Mouse (Mus musculus) thymus, postnatal 4 days (tissue): Measurements from ENCODE around the gene Magi2.

ENCODE experiments used
- DNase-seq: peaks from one replicate; pipeline ENCODE4 v3.0.0; 2021

The Magi2 gene

DNA sequence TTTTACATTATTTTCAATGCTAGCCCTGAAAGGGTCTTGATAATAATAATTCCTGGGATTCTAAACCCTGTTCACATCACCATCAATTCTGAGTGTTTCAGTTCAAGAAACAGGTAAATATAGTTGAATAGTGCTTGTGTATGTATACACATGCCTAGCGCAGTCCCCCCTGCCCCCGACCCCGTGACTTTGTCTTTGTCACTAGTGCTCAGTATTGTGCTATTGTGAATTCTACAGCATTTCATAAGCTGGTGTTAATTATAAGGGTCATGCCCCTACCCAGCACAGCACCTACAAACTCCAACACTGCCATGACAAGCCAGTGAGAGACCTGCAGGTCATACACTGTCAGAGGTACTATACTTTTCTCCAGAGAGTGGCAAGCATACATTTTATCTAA, 520.8 kb downstream of the Magi2 start:
- no peak for DNase-seq

DNA sequence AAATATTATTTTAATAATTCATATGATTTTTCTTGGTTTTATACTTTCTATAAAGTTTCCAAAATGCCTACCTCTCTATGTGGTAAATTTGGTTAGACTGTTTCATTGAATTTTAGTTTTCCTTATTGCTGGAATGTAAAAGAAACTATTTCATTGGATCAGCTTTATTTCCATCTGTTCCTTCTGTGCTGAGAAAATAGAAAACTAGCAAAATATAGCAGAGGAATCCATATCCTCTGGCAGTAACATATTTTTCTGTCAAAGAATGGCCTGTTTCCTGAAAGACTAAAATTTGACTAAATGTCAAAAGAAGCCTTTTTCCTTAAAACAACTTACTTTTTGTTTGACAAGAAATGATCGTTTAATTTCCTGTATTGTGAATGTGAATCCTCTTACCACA, 552.4 kb downstream of the Magi2 start:
- DNase-seq: no peak

DNA sequence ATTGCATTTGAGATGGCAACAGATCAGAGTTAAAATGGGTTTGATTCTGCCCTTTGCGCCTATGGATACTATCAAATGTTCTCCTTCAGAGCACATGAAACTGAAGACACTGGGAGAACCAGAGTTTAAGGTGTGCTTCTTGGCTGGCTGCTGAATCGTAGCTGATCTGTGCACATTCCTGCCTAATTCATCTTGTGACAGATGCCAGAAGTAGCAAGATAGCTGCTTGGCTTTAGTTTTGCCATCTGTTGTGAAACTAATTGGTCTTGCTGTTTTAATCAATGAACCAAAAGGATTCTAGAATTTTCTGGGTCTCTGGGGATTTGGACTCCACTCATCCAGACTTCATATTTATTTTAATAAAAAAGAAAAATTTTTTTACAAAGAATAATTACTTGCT, 553.2 kb downstream of the Magi2 start:
- DNase-seq: no peak

DNA sequence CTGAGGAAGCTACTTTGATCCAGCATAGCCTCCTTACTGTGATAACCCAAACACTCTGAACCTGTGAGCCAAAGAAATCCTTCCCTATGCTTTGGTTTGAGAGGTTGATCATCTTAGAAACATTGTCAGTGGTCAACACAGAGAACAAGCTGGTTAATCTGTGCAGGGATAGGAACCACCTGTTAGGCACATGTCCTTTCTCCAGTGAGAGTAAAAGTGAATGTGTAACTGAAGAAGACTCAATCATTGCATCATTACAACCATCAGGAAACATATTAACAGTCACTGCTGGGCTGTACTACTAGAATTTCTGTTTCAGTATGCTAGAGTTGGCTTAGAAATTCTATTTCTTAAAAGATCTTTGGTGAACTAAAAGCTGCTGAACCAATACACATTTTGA, 558.5 kb downstream of the Magi2 start:
- no peak for DNase-seq

DNA sequence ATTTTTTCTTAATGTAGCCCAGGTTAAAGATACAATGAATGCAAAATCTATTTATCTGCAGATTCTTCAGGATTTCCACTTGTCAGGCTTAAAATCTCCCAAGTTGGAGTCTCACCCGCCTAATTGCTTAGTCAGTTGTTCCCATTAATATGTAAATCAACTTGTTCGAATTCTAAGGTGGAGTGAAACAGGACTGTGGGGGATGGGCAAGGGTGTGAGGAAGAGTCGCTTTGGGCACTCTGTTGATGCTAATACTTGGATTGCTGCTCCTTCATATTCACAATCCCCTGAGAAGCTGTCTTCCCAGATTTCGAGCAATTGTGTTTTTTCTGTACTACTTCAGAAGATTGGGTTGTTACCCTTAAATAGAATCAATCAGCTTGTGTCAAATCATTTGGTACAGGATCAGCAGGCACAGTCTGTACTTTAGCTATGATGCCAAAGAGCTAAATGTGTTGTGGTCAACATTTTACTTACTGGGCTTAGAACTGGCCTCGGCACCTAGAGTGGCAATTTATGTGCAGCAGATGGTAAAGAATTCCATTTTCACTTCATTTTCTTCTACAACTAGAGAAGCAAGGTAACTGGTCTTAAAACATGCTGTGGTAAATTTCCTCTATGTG, 560.8 kb downstream of the Magi2 start:
- DNase-seq: no peak

DNA sequence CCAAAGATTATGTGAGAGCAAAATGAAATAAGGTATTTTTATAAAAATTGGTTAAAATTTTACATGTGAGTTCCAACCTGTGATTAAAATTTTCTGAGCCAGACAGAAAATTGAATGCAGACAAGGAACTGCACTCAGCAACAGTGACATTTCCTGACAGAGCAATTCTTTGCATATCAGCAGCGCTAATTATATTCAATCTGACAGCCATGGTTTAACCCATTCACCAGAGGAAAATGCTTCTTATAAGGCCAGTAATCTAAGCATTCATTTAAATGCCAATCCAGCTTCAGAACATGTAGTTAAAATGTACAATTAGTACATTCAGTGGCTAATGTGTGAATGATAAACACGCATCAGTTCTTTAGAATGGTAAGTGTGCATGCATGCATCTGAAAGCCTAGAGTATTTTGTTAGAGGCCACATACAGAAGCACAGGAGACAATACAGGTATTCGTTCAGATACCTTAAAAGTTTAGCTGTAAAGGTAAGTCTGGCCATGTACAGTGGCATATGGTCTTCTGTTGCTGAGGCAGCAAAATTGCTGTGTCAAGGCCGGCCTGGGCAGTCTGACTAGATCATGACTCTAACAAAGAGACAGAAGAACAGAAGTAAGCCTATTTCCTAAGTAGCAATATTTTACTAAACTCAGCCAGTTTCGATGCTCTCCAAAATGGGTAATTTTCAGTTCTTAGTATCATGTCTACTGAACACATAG, 576.4 kb downstream of the Magi2 start:
- DNase-seq: no peak

DNA sequence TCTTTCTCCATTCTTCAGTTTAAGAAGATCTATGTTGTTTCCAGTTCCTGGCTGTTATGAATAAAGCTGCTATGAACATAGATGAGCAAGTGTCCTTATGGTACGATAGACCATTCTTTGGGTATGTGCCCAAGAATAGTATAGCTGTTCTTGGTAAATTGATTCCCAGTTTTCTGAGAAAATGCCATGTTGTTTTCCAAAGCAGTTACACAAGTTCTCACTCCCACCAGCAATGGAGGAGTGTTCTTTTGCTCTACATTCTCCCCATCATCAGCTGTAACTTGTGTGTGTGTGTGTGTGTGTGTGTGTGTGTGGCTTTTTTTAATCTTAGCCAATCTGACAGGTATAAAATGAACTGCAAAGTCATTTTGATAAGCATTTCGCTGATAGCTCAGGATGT, 595.7 kb downstream of the Magi2 start:
- no peak for DNase-seq

DNA sequence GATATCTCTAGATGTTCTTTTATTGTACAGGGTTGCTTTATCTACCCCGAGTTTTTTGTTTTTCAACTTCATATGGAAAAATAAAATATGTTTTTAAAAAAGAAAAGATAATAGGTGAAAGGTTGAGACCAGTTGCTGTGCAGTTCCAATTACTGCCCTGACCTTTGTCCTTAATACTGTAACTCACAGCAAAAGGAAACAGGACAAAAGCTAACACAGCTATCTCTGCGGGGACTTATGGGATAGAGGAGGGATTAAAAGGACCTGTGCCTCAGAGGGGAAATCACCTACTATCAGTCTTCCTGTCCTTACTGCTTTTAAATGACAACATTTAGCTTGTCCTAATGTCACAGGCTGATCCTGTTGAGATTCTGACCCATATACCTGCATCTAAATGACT, 599.1 kb downstream of the Magi2 start:
- DNase-seq: no peak

DNA sequence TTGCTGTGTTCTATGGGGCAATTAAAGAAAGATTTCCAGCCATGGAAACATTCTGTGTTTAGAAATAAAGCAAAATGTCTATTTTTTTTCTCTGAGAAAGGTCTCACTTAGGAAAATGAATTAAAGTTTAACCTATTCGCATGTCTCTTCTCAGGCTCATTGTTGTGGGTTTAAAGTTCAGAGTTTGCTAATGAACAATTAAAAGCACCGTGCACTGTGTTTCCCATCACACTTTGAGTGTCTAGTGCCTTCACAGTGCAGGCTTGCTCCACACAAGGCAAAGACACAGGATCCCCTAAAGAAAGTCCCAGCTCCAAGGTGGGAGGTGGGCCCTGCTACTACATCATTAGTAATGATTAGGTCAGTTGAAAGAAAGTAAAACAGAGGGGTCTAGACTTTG, 602.5 kb downstream of the Magi2 start:
- no peak for DNase-seq

DNA sequence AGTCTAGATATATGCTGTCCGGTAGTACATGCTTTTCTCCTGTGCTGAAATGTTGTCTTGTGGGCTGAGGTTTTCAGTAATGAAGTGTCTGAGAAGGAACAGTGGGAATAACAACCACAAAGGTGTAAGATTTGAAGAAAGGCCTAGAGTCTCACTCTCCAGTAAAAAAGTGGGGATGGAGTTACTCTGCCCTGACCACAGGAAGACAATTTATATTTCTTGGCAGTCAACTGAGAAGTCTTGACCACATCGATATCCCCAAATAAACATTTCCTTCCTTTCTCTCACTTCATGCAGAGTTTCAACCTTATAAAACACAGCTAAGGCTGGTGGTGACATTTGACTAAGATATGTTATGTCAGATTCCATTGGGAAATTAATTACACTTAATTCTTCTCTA, 636.0 kb downstream of the Magi2 start:
- DNase-seq: no peak

DNA sequence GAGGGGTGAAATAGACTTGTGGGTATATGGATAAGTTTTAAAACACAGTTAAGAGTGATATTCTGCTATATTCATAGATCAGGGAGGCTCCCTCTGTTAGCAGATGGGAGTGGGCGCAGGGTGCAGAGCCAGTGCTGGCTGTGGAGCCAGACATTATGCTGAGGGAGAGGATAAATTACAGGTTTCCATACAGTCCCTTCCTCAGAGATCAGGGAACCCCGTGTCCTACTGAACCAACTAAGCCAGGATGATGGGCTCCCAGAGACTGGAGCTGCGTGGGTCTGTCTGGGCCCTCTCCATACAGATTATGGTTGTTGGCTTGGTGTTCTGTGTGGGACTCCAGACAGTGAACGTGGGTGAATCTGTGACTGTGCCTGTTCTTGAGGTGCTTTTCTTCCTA, 643.6 kb downstream of the Magi2 start:
- DNase-seq: no peak

DNA sequence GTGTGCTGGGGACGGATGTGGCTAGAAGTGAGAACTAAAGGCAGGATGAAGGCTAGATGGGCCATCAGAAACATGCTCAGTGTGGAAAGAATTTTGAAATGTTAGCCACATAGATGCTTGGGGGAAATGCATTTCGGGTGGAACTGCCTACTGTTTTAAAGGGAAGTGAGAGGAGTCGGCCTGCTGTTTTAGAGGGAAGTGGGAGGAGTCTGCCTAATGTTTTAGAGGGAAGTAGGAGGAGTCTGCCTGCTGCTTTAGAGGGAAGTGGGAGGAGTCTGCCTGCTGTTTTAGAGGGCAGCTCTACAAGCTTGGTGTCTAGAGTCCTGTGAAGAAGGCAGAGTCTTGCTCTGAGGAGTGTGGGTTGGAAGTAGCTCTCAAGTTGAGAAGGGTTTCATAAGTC, 664.9 kb downstream of the Magi2 start:
- no peak for DNase-seq

DNA sequence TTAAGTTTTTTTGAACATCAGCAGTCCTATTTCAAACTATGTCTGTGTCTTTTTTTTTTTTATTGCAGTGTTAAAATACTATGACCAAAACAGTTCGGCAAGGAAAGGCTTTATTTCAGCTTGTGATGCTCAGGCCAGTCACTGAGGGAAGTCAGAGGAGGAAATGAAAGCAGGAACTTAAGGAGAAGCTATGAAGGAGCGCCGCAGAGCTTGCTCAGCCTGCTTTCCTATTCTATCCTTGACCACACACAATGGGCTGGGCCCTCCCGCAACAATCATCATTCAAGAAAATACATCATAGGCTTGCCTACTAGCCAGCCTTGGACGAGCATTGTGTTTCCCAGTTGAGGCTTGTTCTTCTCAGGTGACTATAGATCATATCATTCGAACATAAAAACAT, 669.1 kb downstream of the Magi2 start:
- no peak for DNase-seq

DNA sequence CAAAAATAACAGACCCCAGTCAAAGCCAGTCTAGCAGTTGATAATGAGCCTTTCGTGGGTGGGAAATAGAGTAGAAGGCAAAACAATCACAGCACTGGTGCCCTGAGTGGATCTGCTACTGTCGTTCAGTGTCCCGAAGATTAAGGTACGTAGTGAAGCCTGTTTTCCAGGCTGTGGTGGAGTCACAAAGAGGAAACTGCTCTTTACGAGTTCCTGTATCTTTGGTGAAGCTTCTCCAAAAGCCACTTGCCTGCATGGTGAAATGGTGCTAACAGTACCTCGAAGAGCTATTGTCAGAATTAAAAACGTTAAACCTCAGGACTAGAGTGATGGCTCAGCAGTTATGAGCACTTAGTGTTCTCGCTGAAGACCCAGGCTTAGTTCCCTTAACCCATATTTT, 674.8 kb downstream of the Magi2 start:
- DNase-seq: no peak

DNA sequence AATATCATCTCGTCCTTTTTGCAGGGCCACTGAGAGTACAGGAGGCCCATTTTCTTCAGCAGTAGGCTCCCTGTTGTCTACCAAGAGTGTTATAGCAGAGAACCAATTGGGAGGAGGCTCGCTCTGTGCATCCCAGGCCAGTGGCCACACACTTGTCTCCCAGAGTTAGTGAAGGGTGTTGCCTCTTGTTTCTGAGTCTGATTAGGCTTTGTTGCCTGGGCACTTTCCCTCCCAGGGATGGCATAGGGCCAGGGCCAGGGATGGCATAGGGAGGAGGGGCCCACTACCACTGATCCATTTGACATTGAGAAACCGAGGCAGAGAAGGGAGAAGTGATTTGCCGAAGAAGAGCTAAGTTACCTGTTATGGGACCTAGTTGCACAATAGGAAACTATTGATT, 679.8 kb downstream of the Magi2 start:
- no peak for DNase-seq

DNA sequence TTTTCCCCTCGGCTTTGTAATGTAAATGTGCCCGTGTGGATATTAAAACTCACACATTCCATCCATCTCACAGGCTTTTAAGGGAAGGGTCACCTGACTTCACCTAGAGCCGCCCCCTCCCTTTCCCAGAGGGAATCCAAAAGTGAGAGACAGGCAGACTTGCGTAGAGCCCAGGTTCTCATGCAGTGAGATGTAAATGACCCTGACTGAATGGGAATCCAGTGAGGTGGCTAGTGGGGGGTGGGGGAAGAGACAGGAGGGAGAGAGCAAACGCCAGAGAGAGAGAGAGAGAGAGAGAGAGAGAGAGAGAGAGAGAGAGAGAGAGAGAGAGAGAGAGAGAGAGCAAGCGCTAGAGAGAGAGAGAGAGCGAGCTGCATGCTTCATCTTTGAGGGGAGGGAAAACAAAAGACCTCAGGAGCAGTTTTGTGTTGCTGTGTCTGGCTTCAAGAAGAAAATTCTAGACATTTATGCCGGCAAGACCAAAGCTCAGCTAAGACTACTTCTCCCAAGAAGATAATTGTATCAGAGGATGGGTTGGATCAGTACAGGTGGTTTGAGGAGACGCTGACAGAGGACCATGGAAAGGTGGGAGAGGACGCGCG, 680.6 kb downstream of the Magi2 start:
- no peak for DNase-seq

DNA sequence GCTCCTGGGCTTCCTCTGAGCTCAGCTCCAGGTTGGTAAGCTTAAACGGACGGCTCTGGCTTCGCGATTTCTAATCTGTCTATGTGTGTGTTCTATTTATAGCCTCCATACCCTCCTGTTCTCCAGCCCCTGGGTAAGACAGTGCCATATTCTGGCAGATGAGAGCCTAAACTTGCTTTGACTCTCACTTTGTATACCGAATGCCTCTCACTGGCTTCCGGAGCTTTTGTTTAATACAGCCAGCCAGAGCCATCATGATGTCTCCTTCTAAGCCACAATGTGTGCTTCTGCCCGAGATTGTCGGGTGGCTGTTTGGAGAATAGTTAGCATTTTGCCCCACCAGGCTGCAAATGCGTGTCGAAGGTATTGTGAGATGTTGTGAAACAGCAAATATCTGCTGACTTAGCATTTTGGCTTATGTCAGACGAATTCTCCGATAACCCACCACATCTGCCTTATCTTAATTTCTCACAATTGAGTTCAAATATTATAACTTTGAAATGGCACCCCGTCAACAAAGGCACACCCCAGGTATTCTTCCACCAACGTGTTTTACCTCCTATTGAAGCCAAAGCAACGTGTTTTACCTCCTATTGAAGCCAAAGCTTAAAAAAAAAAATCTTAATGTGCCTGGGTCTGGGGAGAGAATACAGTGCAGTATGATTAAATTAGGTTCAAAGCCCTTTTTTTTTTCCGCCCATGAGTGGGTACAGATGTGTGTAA, 681.3 kb downstream of the Magi2 start:
- no peak for DNase-seq

DNA sequence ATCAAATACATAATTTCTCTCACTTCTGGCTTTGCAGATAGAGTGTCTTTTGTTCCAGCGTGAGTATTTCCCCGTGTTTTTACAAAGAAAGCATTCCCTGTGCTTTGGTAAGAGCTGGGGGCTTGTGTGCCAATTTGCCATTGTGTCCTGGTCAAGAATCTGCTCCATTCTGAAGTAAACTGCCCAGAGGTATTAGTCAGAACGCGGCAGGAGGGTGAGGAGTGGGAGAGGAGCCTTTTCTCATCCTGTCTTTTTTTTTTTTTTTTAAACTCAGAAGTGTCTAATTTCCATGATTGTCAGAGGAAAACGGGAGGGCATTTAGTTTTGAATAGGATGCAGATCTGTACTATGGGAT, 681.8 kb downstream of the Magi2 start:
- no peak for DNase-seq

DNA sequence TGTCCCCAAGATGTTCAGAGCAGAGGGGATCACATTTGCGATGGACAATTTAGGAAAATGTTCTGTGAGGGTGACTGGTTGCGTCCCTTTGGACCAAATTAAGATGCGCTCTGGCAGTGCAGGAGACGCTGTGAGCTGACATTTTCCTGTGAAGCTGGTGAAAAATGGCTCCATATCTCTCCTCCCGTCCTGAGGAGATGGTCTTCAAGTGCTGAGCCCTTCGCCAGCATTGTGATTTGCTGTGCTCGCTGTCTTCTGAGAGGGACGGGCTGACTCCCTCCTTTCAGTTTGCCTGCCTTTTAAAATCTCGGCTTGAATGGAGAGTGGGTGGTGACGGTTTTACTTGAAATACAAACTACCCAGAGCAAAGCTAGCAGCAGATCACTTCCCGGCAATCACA, 682.2 kb downstream of the Magi2 start:
- DNase-seq: no peak

DNA sequence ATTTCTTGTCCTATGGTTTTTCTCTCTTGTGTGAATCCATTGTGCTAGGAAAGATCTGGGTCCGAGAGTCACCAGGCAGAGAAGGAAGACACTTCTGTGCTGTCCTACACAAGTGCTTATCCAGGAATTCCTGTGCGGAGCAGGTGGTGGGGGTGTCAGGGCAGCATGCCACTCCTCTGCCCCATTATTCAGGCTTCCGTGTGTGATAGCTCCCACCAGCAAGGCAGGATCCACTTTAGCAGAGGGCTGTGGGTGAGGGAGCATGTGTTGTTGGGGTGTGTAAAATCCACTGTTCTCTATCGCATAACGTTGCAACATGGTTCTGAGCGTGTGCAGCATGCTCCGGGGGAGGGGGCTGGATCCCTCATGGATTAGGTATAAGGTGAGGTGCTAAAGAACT, 682.8 kb downstream of the Magi2 start:
- no peak for DNase-seq

DNA sequence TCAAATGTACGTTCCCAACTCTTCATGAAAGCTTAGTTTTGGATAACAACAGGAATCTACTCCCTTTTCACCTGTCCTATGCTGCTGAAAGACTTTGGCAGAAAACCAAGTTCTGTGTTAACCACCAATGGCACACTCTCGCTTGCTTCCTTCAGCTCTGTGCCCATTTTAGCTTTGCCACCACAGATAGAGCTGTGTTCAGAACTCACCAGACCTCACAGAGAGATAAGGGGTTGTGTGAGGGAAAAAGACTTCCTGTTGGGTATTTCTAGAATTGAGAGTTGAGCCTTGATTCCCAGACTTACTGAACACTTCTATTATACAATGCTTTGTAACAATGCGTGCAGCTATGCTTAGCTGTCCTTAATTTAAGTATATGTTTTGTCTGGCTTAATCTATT, 705.3 kb downstream of the Magi2 start:
- DNase-seq: no peak

DNA sequence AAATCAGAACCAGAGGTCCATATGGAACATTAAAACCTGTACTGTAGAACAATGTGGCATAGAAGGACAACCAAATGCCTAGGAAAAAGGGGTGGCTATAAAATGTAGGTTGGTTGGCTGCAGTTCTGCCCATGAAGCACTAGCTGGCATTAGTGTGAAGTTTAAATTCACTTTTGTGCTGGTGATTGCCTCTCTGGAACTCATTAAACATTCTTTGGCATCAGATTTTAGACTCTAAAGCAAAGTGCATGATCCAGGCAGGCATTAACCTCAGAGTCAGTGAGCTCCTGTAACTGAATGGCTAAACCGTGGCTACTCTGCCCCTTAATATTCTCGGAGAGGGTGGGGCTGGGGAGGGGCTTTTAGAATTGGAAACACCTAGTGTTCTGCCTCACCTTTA, 706.4 kb downstream of the Magi2 start:
- DNase-seq: no peak

DNA sequence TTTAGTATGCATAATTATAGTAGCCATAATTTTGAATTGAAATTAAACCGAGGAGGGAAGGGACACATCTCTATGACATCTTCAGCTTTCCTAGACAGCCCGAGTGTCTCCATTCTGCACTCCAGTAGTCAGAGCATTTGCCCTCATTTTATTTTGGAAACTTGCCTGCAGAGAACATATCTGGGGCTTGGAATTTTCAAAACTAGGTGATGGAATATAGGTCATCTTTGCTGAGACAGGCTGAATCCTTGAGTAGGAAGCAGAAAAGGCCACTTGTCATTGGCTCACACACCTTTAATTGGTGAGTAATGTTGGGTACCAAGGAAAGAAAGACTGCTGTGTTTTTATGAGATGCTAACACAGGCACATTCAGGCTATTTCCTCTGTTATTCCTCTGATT, 724.3 kb downstream of the Magi2 start:
- no peak for DNase-seq

DNA sequence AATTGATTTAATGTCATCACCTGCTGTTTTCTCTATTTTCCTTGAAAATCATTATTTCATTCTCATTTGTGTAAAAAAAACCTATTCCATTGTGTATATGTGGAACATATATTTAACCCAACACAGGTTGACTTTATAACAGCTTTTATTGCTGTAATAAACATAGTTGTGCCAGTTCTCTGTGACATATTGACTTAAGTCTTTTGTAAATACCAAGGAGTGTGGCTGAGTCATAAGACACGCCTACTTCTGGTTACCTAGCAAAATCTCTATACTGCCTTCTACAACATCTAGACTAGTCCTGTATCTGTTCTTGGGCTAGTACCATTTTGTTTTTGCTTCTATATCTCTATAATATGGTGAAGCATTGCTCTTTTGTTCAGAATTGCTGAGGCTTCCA, 737.3 kb downstream of the Magi2 start:
- DNase-seq: no peak
